Mouse (Mus musculus) stomach, embryonic 16.5 days (tissue): Measurements from ENCODE around the gene Gm28539. TPM values are rescaled to one million over a fixed set of nuclear protein-coding genes. Genes with fewer than 3 reads are reported as not detected.

Experiments used
- ATAC-seq: fragments of 200-750 bp; cut with Nextera tagmentation; 2 replicates; pipeline ENCODE4 v1.8.0; 2017; ENCODE audit warnings: moderate number of reproducible peaks, moderate TSS enrichment; ENCODE audit not compliant: insufficient read depth, low FRiP score
- H3K27ac ChIP-seq: fragments of 300-500 bp; sonication (generic); 2 replicates; pipeline ENCODE4 v1.5.1; 2014; ENCODE audit warnings: low read length
- H3K27me3 ChIP-seq: fragments of 300-500 bp; sonication (generic); 2 replicates; pipeline ENCODE4 v1.6.1; 2014; ENCODE audit warnings: low read length, control low read depth, mixed read lengths; ENCODE audit not compliant: control insufficient read depth, insufficient read depth
- H3K36me3 ChIP-seq: fragments of 300-500 bp; sonication (generic); 2 replicates; pipeline ENCODE4 v1.6.1; 2014; ENCODE audit warnings: low read length; ENCODE audit not compliant: control insufficient read depth, insufficient read depth
- H3K4me1 ChIP-seq: fragments of 300-500 bp; sonication (generic); 2 replicates; pipeline ENCODE4 v1.6.1; 2014; ENCODE audit warnings: low read length, control low read depth, mixed read lengths; ENCODE audit not compliant: control insufficient read depth, insufficient read depth
- H3K4me2 ChIP-seq: fragments of 300-500 bp; sonication (generic); 2 replicates; pipeline ENCODE4 v1.6.1; 2014; ENCODE audit warnings: low read depth, low read length, mixed read lengths
- H3K4me3 ChIP-seq: fragments of 300-500 bp; sonication (generic); replicated peaks from 2 replicates; pipeline ENCODE4 v1.5.1; 2014; ENCODE audit warnings: mild to moderate bottlenecking, low read length
- H3K9ac ChIP-seq: fragments of 300-500 bp; sonication (generic); 2 replicates; pipeline ENCODE4 v1.6.1; 2014; ENCODE audit warnings: low read length
- H3K9me3 ChIP-seq: fragments of 300-500 bp; sonication (generic); replicated peaks from 2 replicates; pipeline ENCODE4 v1.6.1; 2016; ENCODE audit warnings: low read length, control low read depth; ENCODE audit not compliant: control insufficient read depth
- WGBS: fragments of 180-500 bp; shearing (Covaris S2); extraction: QIAGEN DNeasy Blood & Tissue Kit; methylation state at CpG from one replicate; pipeline ENCODE4 v1.1.7; 2014; 5-methylcytosine and 5-hydroxymethylcytosine counted together
- polyA plus RNA-seq: library from polyadenylated mRNA; unstranded; fragments of >200 nt; fragmentation: Nextera tagmentation; extraction: Ambion mirVana; gene quantifications from 2 replicates; pipeline ENCODE4 v1.2.1, GENCODE M21; 2015

The Gm28539 gene
- polyA plus RNA-seq, 1 experiment from 2014 or later: not detected

DNA sequence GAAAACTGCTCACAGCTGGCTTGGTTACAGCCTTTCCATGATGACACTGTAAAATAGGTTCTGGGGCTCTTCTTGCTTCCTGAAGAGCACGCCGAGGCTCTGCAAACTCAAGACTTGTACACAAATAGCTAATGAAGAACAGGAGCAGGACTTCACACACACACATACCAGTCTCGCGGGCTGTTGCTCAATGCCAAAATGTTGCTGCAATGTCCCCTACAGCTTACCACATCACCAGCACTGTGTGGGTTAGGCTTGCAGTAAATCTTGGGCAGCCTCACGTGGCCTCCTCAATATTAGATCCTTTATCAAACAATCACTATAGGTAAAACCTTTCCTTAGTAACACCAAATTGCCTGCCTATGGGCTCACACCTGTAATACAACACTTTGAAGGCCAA, 27.4 kb upstream of the Gm28539 start:
- peaks cover 9% of the 10 kb centered on the region for H3K4me1 ChIP-seq
- no peak overlapping the region for H3K4me2 ChIP-seq
- 87% methylated on average over 5 of the region's 5 CpGs for WGBS
- no peak overlapping the region for H3K9ac ChIP-seq
- no peak overlapping the region for H3K27ac ChIP-seq
- no peaks in the 10 kb centered on the region for H3K27me3 ChIP-seq
- H3K4me3 ChIP-seq: no peak overlapping the region
- no peak for ATAC-seq
- H3K9me3 ChIP-seq: no peaks in the 10 kb centered on the region
- peaks cover 18% of the 10 kb centered on the region for H3K36me3 ChIP-seq

DNA sequence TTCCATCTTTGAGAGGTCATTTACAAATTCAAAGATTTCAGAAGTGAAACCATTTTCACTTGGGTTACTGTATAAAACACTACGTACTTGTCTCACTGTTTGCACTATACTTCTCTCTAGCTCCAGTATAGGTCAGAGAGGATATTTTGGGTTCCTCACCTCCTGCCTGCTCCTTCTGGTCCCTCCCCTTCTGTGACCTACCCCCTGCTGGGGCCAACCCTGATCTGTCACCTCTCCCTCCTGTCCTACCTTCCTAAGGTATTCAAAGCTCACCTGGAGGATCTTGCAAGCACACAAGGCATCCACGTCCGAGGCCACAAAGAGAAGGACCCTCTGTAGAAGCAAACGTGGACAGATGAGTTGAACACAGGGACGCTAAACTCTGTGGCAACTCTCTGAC, 25.4 kb upstream of the Gm28539 start:
- H3K27me3 ChIP-seq: no peaks in the 10 kb centered on the region
- H3K27ac ChIP-seq: no peak overlapping the region
- peak overlapping the region; percentile 65 for H3K4me3 ChIP-seq
- peaks cover 9% of the 10 kb centered on the region for H3K4me1 ChIP-seq
- H3K9ac ChIP-seq: peak overlapping the region; percentile 73
- ATAC-seq: peak; percentile 21; the same call in 1 of the 2 replicates
- H3K36me3 ChIP-seq: 0 out of 2 replicates have a peak, but pooled peaks cover 7% of the 10 kb centered on the region
- 4% methylated on average over 5 of the region's 5 CpGs for WGBS
- no peaks in the 10 kb centered on the region for H3K9me3 ChIP-seq
- peak overlapping the region; percentile 79 for H3K4me2 ChIP-seq

DNA sequence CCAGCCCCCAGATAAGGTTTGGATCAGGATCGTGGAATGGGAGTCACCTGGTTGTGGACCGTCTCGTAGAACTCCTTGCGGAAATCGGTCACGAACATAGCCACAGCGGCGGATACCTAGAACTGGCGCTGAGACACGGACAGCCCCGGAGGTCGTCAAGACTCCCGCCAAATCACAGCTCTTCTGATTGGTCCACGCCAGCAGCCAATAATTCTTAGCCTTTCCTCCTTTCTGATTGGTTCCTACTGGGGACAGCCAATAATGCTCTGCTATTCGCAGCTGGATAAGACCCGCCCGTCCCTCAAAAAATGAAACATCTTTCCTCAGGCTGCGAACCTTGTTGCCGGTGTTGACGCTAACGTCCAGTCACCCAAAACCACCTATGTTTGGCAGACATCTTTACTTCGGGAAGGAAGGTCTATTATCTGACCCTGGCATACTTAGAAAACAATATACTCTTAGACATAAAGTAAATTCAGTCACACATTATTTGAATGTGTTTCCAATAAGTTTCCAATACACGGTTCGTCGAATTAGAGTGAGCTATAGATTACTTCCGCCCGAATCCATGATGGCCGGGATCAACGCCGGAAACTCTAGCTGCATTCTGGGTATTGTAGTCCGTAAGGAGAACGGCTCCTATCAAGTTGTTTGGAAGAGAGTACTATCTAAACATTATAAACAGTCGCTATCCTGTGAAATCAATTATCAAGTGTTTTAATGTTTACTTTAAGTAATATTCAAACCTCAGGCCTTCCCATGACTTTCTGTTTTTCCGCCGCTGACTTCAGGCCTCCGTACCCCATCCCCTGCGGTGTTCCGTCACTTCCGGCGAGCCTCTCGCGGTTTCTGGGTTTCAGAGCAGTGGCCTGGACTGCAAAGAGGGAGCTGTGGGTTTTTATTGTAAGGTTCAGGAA, 24.7 kb upstream of the Gm28539 start, which contains the start of the genes Ufd1 and Cdc45:
Gene Ufd1, plus strand, starts transcription at position 312 of the 917 bp plus-strand sequence.
Gene Cdc45, minus strand, starts transcription at position 520 of the 917 bp plus-strand sequence.
- under 1% methylated on average over 42 of the region's 42 CpGs for WGBS
- Histone ChIP-seq H3K4me1 (peaks cover 9% of the 10 kb centered on the region), H3K4me3 (peak within 1 kb of the TSS; percentile 65), H3K36me3 (0 out of 2 replicates have a peak, but pooled peaks cover 4% of the 10 kb centered on the region), H3K4me2 (peak within 1 kb of the TSS; percentile 79), H3K9ac (peak within 1 kb of the TSS; percentile 88), H3K27ac (peak within 1 kb of the TSS; percentile 77), H3K9me3 (no peaks in the 10 kb centered on the region), H3K27me3 (no peaks in the 10 kb centered on the region)
- peak; percentile 96 for ATAC-seq

DNA sequence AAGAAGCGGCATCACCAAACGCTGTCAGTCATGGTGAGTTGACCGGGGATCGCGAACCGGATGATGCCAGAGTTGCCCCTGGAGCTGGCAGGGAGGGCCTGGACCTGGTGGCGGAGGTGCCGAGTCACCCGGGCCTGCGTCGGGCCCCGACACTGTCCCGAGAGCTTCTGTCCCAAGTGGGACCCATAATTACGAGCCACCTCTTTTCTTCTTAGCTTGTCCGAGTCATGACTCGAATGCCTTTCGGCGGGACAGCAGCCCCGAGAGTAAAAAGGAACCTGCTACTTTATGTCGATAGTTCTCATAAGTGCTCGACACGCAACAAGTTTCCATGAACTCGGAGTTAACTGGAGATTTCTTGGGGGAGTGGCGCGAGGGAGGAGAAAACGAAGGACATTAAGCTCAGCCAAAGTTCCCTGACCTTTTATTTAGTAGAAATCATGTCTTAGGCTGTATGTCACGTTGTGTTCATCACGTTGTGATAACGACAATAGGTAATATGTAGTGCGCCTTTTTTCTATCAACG, 23.9 kb upstream of the Gm28539 start:
- Histone ChIP-seq H3K4me2 (peak overlapping the region; percentile 58), H3K27me3 (no peaks in the 10 kb centered on the region), H3K27ac (peak overlapping the region; percentile 77), H3K4me3 (peak overlapping the region; percentile 65), H3K9ac (peak overlapping the region; percentile 88), H3K36me3 (peaks cover under 1% of the 10 kb centered on the region; the same call in 1 of the 2 replicates), H3K9me3 (no peaks in the 10 kb centered on the region), H3K4me1 (peaks cover 9% of the 10 kb centered on the region)
- ATAC-seq: peak; percentile 22
- under 1% methylated on average over 31 of the region's 31 CpGs for WGBS

DNA sequence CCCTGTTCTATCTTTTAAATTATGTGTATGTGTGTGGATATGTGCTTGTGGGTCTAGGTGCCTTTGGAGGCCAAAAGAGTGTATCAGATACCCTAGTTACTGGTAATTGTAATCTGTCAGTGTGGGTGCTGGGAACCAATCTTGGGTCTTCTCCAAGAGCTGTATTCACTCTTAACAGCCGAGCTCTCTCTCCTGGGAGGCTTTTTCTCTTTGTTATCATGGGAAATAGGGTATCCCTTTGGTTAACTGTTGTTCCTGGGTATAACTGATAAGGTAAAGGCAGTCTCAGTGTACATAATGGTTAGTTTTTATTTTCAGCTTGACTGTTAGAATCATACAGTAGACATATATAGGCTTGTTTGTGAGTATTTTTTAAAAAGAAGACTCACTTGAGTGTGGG, 14.0 kb upstream of the Gm28539 start:
- no peaks in the 10 kb centered on the region for H3K27me3 ChIP-seq
- peaks cover 60% of the 10 kb centered on the region for H3K36me3 ChIP-seq
- H3K27ac ChIP-seq: no peak overlapping the region
- H3K4me3 ChIP-seq: no peak overlapping the region
- WGBS: 64% methylated on average over 1 of the region's 1 CpGs
- no peaks in the 10 kb centered on the region for H3K4me1 ChIP-seq
- no peak for ATAC-seq
- no peaks in the 10 kb centered on the region for H3K9me3 ChIP-seq
- no peak overlapping the region for H3K9ac ChIP-seq
- H3K4me2 ChIP-seq: no peak overlapping the region

DNA sequence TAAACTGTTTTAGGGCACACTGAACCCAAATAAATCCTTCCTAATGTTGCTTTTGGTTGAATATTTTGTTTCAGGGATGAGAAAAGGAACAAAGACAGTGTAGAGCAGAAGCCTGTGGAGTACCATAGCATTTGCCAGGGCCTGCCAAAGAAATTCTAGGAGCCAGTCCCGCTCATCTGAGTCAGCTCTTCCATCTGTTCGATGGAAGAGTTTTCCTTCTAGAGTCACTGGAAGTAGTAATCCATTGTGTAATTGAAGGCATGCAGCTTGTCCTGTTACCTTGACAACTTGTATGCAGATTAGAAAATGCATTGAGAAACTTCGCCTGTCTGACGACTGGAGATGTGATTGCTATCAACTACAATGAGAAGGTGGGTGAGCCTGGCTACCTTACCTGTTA, 13.5 kb upstream of the Gm28539 start:
- 78% methylated on average over 4 of the region's 4 CpGs for WGBS
- Histone ChIP-seq H3K27ac (no peak overlapping the region), H3K4me1 (no peaks in the 10 kb centered on the region), H3K27me3 (no peaks in the 10 kb centered on the region), H3K4me3 (no peak overlapping the region), H3K4me2 (no peak overlapping the region), H3K9me3 (no peaks in the 10 kb centered on the region), H3K36me3 (peaks cover 61% of the 10 kb centered on the region), H3K9ac (no peak overlapping the region)
- ATAC-seq: no peak

DNA sequence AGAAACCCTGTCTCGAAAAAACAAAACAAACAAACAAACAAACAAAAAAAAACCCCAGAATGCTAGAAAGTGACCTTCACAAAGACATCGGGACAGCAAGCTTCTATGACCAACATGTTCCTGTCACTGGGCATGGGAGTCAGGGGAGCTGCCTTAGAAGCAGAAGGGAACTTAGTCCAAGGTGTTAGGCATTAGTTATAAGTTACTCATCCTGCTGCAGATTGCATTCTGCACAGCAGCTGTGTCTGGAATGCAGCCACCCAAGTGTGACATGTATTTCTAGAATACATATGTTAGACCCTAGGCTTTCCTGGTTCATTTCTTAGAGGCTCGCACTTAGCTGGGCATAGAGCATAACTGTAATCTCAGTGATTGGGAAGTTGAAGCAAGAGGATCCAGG, 7.8 kb upstream of the Gm28539 start:
- no peaks in the 10 kb centered on the region for H3K27me3 ChIP-seq
- H3K36me3 ChIP-seq: peaks cover 42% of the 10 kb centered on the region

DNA sequence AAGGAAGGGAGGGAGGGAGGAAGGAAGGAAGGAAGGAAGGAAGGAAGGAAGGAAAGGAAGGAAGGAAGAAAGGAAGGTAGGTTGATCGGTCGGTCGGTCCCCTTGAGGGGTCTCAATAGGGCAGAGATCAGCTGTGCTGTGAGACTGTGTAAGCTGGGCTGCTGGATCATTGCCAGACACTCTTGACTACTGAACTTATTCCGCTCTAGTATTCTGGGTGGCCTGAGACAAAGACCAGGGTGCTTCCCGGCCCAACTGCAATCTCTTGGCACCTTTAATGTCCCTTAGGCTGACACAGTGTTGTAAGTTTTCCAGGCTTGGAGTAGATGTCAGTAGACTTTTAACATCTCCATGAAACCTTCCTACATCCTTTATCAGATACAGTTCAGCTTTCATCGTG, 7.3 kb upstream of the Gm28539 start:
- Histone ChIP-seq H3K4me1 (no peaks in the 10 kb centered on the region), H3K27ac (no peak overlapping the region), H3K9me3 (no peaks in the 10 kb centered on the region), H3K36me3 (peaks cover 40% of the 10 kb centered on the region), H3K4me3 (no peak overlapping the region), H3K27me3 (no peaks in the 10 kb centered on the region), H3K9ac (no peak overlapping the region), H3K4me2 (no peak overlapping the region)
- no peak; the same call in 1 of the 2 replicates for ATAC-seq
- WGBS: 87% methylated on average over 6 of the region's 6 CpGs

More for the DNA sequence above, 7.8 kb upstream of the Gm28539 start:
- Histone ChIP-seq H3K27ac (no peak overlapping the region), H3K9ac (no peak overlapping the region), H3K4me2 (no peak overlapping the region), H3K4me3 (no peak overlapping the region), H3K9me3 (no peaks in the 10 kb centered on the region), H3K4me1 (no peaks in the 10 kb centered on the region)
- WGBS: 93% methylated on average over 3 of the region's 3 CpGs
- no peak for ATAC-seq

DNA sequence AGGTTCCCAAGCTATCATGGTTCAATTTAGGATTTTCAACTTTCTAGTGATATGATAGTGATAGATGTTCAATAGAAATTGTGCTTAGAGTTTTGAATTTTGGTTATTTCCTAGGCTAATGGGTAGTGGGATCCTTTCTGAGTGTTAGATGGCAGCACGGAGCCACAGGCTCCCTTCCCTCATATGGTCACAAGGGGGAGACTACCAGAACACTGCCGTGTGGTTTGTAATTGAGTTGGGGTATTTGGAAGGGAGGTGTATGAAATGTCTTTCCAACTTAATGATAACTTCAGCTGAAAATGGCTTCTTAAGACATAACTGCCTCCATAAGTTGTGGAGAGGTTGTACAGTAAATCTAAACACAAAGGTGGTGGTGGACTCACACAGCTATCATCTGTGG, 2.9 kb upstream of the Gm28539 start:
- Histone ChIP-seq H3K27me3 (no peaks in the 10 kb centered on the region), H3K36me3 (peaks cover 16% of the 10 kb centered on the region; the same call in 1 of the 2 replicates), H3K9me3 (no peaks in the 10 kb centered on the region), H3K4me3 (no peak overlapping the region), H3K4me1 (peaks cover 4% of the 10 kb centered on the region; the same call in 1 of the 2 replicates), H3K4me2 (no peak overlapping the region), H3K9ac (no peak overlapping the region), H3K27ac (no peak overlapping the region)
- ATAC-seq: no peak
- WGBS: 66% methylated on average over 2 of the region's 2 CpGs
